Mouse (Mus musculus): ENCODE results near the gene Eno3. TPM values are rescaled to one million over a fixed set of nuclear protein-coding genes. Genes with fewer than 3 reads are reported as not detected.
A peak's percentile ranks its signal among the peaks of the same experiment; 100 is the strongest.

The Eno3 gene
- polyA plus RNA-seq, 1 experiment from 2014 or later: 7.8 TPM

DNA sequence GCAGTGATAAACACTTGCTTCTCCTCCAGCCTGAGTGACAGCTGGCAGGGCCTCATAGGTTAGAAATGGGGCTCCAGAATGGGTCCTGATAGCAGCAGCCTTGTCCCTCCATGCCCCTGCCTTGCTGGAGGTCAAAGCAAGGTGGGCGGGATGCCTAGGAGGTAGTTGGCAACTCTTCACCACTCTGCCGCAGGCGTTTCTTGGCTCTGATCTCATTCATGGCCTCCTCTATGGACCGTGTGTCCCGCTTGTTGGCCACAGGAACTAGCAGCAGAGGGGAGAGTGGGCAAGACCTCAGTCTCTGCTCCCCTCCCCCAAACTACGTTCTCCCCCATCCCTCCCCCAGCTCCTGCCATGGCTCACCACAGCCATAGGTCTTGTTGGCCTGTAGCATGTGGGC lies 7.0 kb downstream of the Eno3 start:
- ATAC-seq (ENCODE audit: low FRiP score) (no peak), DNase-seq (ENCODE audit: low spot score) (no peak)
- Histone ChIP-seq H3K4me2 (replicated peaks) (no peak overlapping the region), H3K9me3 (ENCODE audit: control insufficient read depth, low read length) (no peaks in the 10 kb centered on the region), H3K4me1 (replicated peaks; ENCODE audit: control insufficient read depth, insufficient read depth, low read length) (peaks cover 7% of the 10 kb centered on the region), H3K9ac (no peak overlapping the region), H3K4me3 (replicated peaks; ENCODE audit: low read length) (no peak overlapping the region), H3K27me3 (ENCODE audit: control insufficient read depth, insufficient read depth, low read length) (no peaks in the 10 kb centered on the region), H3K36me3 (replicated peaks; ENCODE audit: control insufficient read depth, insufficient read depth) (peaks cover 54% of the 10 kb centered on the region), H3K27ac (no peak overlapping the region)
- WGBS: 93% methylated on average over 6 of the region's 6 CpGs

DNA sequence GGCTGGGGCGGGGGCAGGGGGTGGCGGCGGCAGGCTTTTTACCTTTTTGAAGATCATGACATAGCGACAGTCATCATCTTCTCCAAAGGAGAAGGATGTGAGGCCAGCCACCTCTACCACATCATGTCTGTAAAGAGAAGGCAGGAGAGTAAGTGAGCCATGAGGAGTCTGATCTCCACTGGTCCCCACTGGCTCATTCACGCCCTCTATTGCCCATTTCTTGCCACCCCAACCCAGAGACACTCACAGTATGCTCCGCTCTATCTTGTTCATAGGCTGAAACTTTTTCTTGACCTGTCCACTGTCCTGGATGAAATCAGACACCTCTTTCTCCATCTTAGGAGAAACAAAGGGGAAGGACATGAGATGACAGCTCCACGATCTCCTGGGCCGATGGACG lies 7.7 kb downstream of the Eno3 start:
- Histone ChIP-seq H3K4me2 (replicated peaks) (no peak overlapping the region), H3K27me3 (ENCODE audit: control insufficient read depth, insufficient read depth, low read length) (no peaks in the 10 kb centered on the region), H3K36me3 (replicated peaks; ENCODE audit: control insufficient read depth, insufficient read depth) (peaks cover 49% of the 10 kb centered on the region), H3K27ac (no peak overlapping the region), H3K9me3 (ENCODE audit: control insufficient read depth, low read length) (no peaks in the 10 kb centered on the region), H3K9ac (no peak overlapping the region), H3K4me3 (replicated peaks; ENCODE audit: low read length) (no peak overlapping the region), H3K4me1 (replicated peaks; ENCODE audit: control insufficient read depth, insufficient read depth, low read length) (peaks cover 7% of the 10 kb centered on the region)
- WGBS: 95% methylated on average over 9 of the region's 9 CpGs
- ATAC-seq (ENCODE audit: low FRiP score): no peak
- DNase-seq (ENCODE audit: low spot score): no peak

DNA sequence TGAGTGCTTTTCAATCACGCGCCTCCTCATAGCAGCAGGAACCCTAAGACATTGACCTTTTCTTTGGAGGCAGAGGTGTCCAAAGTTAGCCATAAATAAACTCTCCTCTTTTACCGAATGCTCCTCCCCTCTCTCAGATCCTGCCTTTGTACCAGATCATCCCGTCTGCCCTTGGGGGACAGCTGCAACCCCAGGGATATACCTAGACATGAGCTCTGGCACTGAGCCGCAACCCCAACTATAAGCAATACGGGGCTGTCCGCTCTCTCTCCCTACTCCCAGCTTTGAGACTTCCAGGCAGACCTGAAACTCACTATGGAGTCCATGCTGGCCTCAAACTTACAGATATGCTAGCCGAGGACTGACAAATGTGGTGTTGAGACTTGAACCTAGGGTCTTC lies 9.7 kb downstream of the Eno3 start:
- WGBS: 96% methylated on average over 8 of the region's 8 CpGs
- ATAC-seq (ENCODE audit: low FRiP score) (no peak), DNase-seq (ENCODE audit: low spot score) (no peak)
- H3K27ac ChIP-seq: no peak overlapping the region
- no peak overlapping the region for H3K4me2 ChIP-seq (replicated peaks)
- H3K9ac ChIP-seq: no peak overlapping the region
- H3K27me3 ChIP-seq (ENCODE audit: control insufficient read depth, insufficient read depth, low read length): no peaks in the 10 kb centered on the region
- H3K4me3 ChIP-seq (replicated peaks; ENCODE audit: low read length): no peak overlapping the region
- H3K4me1 ChIP-seq (replicated peaks; ENCODE audit: control insufficient read depth, insufficient read depth, low read length): peaks cover 22% of the 10 kb centered on the region
- H3K36me3 ChIP-seq (replicated peaks; ENCODE audit: control insufficient read depth, insufficient read depth): peaks cover 49% of the 10 kb centered on the region
- no peaks in the 10 kb centered on the region for H3K9me3 ChIP-seq (ENCODE audit: control insufficient read depth, low read length)

DNA sequence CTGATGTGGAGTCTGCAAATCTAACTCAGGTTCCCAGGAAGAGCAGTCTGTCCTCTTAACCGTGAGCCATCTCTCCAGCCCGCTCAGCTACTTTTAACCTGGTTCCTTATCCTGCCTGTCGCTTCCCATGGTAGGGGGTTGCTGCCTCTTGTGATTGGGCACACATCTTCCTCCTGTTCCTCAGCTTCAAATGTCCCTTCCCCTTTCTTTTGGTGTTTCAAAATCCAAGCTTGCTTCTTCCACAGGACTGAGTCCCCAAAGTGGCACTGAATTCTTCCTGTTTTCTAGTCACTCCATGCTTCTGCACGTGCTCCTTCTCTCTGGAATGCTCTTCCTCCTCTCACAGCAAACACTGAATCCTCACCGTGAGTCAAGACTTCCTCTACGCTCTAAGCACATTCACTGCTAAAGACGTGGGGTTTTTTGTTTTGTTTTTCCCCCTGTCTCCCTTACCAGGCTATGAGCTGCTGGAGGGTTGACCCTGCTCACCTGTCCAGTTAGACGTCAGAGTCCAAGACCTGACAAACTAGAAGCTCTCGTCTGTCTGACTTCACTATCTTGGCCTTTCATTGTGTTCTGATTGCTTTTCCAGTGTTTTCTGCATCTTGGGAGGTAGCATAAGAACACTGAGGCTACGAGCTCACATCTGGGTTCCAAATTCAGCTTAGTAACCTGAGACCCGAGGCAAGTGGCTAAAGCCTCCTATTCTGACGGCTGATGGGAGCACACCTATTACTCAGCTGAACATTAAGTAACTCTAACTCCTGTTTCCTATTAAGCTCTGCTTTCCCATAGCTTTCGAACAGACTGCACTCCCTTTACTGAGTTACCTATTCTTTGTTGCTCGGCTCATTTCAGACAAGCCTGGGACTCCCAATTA lies 10.5 kb downstream of the Eno3 start:
- ATAC-seq (ENCODE audit: low FRiP score) (no peak), DNase-seq (ENCODE audit: low spot score) (no peak)
- Histone ChIP-seq H3K4me3 (replicated peaks; ENCODE audit: low read length) (peak overlapping the region; percentile 71), H3K27me3 (ENCODE audit: control insufficient read depth, insufficient read depth, low read length) (no peaks in the 10 kb centered on the region), H3K9me3 (ENCODE audit: control insufficient read depth, low read length) (no peaks in the 10 kb centered on the region), H3K9ac (peak overlapping the region; percentile 64), H3K36me3 (replicated peaks; ENCODE audit: control insufficient read depth, insufficient read depth) (peaks cover 47% of the 10 kb centered on the region), H3K27ac (peak overlapping the region; percentile 98), H3K4me1 (replicated peaks; ENCODE audit: control insufficient read depth, insufficient read depth, low read length) (peaks cover 22% of the 10 kb centered on the region), H3K4me2 (replicated peaks) (peak overlapping the region; percentile 81)
- 83% methylated on average over 14 of the region's 14 CpGs for WGBS

DNA sequence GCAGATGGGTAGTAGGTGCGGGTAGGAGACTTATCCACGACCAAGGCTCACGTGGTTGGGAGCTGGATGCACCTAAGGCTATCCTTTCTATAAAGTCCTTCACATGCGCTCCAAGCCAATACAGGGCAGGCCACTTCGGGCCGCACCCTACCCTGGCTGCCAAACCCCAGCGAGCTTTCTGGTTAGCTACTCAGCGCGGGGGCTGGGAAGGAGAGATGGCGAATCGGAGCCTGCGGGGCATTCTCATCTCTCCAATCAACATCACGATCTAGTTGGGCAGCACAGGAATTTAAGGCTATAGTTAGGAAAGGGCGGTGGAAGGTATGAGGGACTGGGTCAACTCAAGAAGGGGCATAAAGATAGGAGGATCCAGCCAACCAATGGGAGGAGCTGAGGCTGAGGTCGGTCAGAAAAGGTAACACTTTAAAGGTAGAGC lies 11.4 kb downstream of the Eno3 start:
- DNase-seq (ENCODE audit: low spot score) (no peak), ATAC-seq (ENCODE audit: low FRiP score) (peak; percentile 42; the same call in 1 of the 2 replicates)
- 1% methylated on average over 15 of the region's 15 CpGs for WGBS
- Histone ChIP-seq H3K4me1 (replicated peaks; ENCODE audit: control insufficient read depth, insufficient read depth, low read length) (peaks cover 22% of the 10 kb centered on the region), H3K4me3 (replicated peaks; ENCODE audit: low read length) (peak overlapping the region; percentile 71), H3K9ac (peak overlapping the region; percentile 64), H3K27ac (peak overlapping the region; percentile 98), H3K27me3 (ENCODE audit: control insufficient read depth, insufficient read depth, low read length) (no peaks in the 10 kb centered on the region), H3K4me2 (replicated peaks) (peak overlapping the region; percentile 81), H3K9me3 (ENCODE audit: control insufficient read depth, low read length) (no peaks in the 10 kb centered on the region), H3K36me3 (replicated peaks; ENCODE audit: control insufficient read depth, insufficient read depth) (peaks cover 45% of the 10 kb centered on the region)

DNA sequence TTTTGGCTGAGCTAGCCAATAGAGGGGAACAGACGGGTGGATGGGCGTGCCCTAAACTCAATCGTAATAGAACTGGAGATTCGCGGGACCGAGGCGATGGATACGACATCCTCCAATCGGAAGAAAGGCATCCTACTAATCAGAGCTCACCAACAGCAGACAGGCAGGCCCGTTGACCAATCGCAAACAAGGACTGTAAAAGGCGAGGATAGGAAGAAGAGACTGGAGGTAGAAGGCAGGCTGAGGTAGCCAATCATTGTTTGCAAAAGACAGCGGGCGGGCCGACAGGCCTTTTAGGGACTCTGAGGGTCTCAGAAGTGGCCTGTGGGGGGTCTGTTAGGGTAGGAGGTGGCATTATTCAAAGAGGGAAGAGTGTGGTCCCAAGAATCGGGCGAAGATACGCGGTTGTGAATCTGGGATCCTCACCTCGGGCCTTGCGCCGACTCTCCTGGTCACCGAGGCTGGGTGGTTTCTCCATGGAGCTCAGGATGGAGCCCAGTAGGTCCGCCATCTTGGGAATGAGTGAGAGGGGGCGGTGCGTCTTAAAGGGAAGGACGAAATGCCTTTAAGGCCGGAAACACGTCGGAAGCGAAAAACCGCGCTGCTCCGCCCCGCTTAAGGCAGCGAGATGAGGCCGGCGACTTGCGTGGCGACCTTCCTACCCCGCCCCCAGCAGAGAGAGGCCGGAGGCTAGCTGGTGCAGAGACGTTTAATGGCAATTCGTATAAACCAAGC lies 11.9 kb downstream of the Eno3 start, which contains the start of gene Spag7:
Spag7 (minus strand) TSS at position 646 of the 735 bp plus-strand sequence.
- DNase-seq (ENCODE audit: low spot score) (peak; percentile 96), ATAC-seq (ENCODE audit: low FRiP score) (peak; percentile 96)
- Histone ChIP-seq H3K4me2 (replicated peaks) (peak within 1 kb of the TSS; percentile 81), H3K27me3 (ENCODE audit: control insufficient read depth, insufficient read depth, low read length) (no peaks in the 10 kb centered on the region), H3K9me3 (ENCODE audit: control insufficient read depth, low read length) (no peaks in the 10 kb centered on the region), H3K9ac (peak within 1 kb of the TSS; percentile 85), H3K4me1 (replicated peaks; ENCODE audit: control insufficient read depth, insufficient read depth, low read length) (peaks cover 22% of the 10 kb centered on the region), H3K4me3 (replicated peaks; ENCODE audit: low read length) (peak within 1 kb of the TSS; percentile 71), H3K27ac (peak within 1 kb of the TSS; percentile 98), H3K36me3 (replicated peaks; ENCODE audit: control insufficient read depth, insufficient read depth) (peaks cover 45% of the 10 kb centered on the region)
- 0% methylated on average over 44 of the region's 44 CpGs for WGBS

DNA sequence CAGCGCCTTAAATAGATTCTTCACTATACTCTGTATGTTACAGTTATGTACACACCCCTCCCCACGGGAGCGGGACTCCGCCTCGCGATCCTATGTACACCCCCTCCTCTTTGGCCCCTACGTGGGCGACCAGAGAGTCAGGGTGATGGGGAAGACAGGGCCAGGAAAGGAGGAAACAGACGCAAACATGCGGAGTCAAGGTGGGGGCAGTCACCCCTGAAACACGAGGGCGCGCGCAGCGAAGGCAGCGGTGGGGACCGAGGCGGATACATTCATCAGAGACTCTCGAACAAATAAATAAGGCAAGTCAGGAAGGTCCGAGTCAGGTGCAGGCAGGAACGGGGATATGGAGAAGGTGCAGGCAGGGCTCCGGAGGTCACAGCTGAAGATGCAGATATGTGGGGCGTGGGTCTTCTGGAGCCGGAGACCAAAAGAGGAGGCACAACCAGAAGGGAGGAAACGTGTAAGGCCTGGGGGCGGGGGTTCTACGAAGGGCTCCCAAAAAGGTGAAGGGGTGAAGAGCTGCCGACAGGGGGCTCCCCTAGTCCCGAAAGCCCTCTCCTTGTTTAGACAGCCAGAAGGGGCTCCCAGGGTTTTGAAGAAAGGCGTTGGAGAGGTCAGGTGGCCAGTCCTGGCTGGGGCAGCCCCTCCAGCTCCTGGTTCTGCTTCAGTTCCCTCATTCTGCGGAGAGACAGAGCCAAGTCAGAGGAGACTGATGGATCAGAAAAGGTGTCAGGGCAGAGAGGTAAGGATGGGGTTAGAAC lies 12.8 kb downstream of the Eno3 start:
- peak overlapping the region; percentile 71 for H3K4me3 ChIP-seq (replicated peaks; ENCODE audit: low read length)
- under 1% methylated on average over 31 of the region's 31 CpGs for WGBS
- ATAC-seq (ENCODE audit: low FRiP score) (peak; percentile 22; the same call in 1 of the 2 replicates), DNase-seq (ENCODE audit: low spot score) (peak; percentile 67)
- H3K4me1 ChIP-seq (replicated peaks; ENCODE audit: control insufficient read depth, insufficient read depth, low read length): peaks cover 22% of the 10 kb centered on the region
- peaks cover 43% of the 10 kb centered on the region for H3K36me3 ChIP-seq (replicated peaks; ENCODE audit: control insufficient read depth, insufficient read depth)
- H3K27me3 ChIP-seq (ENCODE audit: control insufficient read depth, insufficient read depth, low read length): no peaks in the 10 kb centered on the region
- peak overlapping the region; percentile 85 for H3K9ac ChIP-seq
- H3K9me3 ChIP-seq (ENCODE audit: control insufficient read depth, low read length): no peaks in the 10 kb centered on the region
- H3K4me2 ChIP-seq (replicated peaks): peak overlapping the region; percentile 81
- H3K27ac ChIP-seq: peak overlapping the region; percentile 98

DNA sequence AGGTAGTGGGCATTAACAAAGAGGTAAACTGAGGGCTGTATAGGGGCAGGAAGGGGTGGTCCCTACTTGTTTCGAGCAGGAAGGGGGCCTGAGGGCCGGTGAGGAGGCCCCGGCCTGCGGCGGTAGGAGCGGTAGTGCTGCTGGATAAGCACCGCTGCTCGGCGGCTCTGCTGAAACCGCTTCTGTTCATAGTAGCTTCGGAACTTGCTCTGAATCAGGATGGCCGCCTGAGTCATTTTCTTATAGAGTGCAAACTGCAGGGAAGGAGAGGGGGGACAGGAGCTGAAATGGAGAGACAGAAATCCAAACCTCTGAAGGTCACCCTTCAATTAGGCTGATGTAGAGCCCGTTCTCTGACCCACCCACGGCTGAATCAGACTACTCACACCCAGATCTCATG lies 13.5 kb downstream of the Eno3 start:
- peaks cover 45% of the 10 kb centered on the region; the same call in 1 of the 2 replicates for H3K36me3 ChIP-seq (replicated peaks; ENCODE audit: control insufficient read depth, insufficient read depth)
- H3K9ac ChIP-seq: peak overlapping the region; percentile 85
- H3K27ac ChIP-seq: peak overlapping the region; percentile 98
- ATAC-seq (ENCODE audit: low FRiP score): no peak
- no peaks in the 10 kb centered on the region for H3K9me3 ChIP-seq (ENCODE audit: control insufficient read depth, low read length)
- H3K4me3 ChIP-seq (replicated peaks; ENCODE audit: low read length): peak overlapping the region; percentile 71
- WGBS: 43% methylated on average over 14 of the region's 14 CpGs
- DNase-seq (ENCODE audit: low spot score): no peak
- H3K4me1 ChIP-seq (replicated peaks; ENCODE audit: control insufficient read depth, insufficient read depth, low read length): peaks cover 22% of the 10 kb centered on the region
- H3K4me2 ChIP-seq (replicated peaks): peak overlapping the region; percentile 81
- no peaks in the 10 kb centered on the region for H3K27me3 ChIP-seq (ENCODE audit: control insufficient read depth, insufficient read depth, low read length)

Measured in hindbrain, embryonic 14.5 days (tissue).